Mouse (Mus musculus) liver, embryonic 16.5 days (tissue): ENCODE measurements around the gene Dnase2a. TPM values are rescaled to one million over a fixed set of nuclear protein-coding genes. Genes with fewer than 3 reads are reported as not detected.

Experiments used
- ATAC-seq: fragments of 200-750 bp; cut with Nextera tagmentation; 2 replicates; pipeline ENCODE4 v1.8.0; 2017; ENCODE audit warnings: low read depth, mild to moderate bottlenecking, moderate number of reproducible peaks, moderate library complexity
- H3K27ac ChIP-seq: fragments of 300-500 bp; sonication (generic); 2 replicates; pipeline ENCODE4 v1.5.1; 2014; ENCODE audit warnings: mild to moderate bottlenecking, low read length
- H3K27me3 ChIP-seq: fragments of 300-500 bp; sonication (generic); 2 replicates; pipeline ENCODE4 v1.6.1; 2014; ENCODE audit warnings: low read depth, low read length, mixed read lengths; ENCODE audit not compliant: control insufficient read depth, insufficient read depth
- H3K36me3 ChIP-seq: fragments of 300-500 bp; sonication (generic); 2 replicates; pipeline ENCODE4 v1.6.1; 2014; ENCODE audit warnings: mild to moderate bottlenecking; ENCODE audit not compliant: control insufficient read depth, insufficient read depth
- H3K4me1 ChIP-seq: fragments of 300-500 bp; sonication (generic); 2 replicates; pipeline ENCODE4 v1.6.1; 2014; ENCODE audit warnings: low read depth, low read length, mixed read lengths; ENCODE audit not compliant: control insufficient read depth
- H3K4me2 ChIP-seq: fragments of 300-500 bp; sonication (generic); 2 replicates; pipeline ENCODE4 v1.6.1; 2014; ENCODE audit warnings: low read depth, low read length, mixed read lengths
- H3K4me3 ChIP-seq: fragments of 300-500 bp; sonication (generic); 2 replicates; pipeline ENCODE4 v1.5.1; 2014; ENCODE audit warnings: low read depth, mild to moderate bottlenecking, low read length
- H3K9ac ChIP-seq: fragments of 300-500 bp; sonication (generic); 2 replicates; pipeline ENCODE4 v1.6.1; 2014; ENCODE audit warnings: low read depth, low read length
- H3K9me3 ChIP-seq: fragments of 300-500 bp; sonication (generic); replicated peaks from 2 replicates; pipeline ENCODE4 v1.6.1; 2016; ENCODE audit warnings: low read length; ENCODE audit not compliant: control insufficient read depth
- WGBS: fragments of 180-500 bp; shearing (Covaris S2); extraction: QIAGEN DNeasy Blood & Tissue Kit; methylation state at CpG from one replicate; pipeline ENCODE4 v1.1.7; 2014; ENCODE audit not compliant: insufficient replicate concordance; 5-methylcytosine and 5-hydroxymethylcytosine counted together
- polyA plus RNA-seq: library from polyadenylated mRNA; unstranded; fragments of >200 nt; fragmentation: Nextera tagmentation; extraction: Ambion mirVana; gene quantifications from 2 replicates; pipeline ENCODE4 v1.2.1, GENCODE M21; 2015

The Dnase2a gene
- polyA plus RNA-seq, 1 experiment from 2014 or later = 12.5 TPM

DNA sequence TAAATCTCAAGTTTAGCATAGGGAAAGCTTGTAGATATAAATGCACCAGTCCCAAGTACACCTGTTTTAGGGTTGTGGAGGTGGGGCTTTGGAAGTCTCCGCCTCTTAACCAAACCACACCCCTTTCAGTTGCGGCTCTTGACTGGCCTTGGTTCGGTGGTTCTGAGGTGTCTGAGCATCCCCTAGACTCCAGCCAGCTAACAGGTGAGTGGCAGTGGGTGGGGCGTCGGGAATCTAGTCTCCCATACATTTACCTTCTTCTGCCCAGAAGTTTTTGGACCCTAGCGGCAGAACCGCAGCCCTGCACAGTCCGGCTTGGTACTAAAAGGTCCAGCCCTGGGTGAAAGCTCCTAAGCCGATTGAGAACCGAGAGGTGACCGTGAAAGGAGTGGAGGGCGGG is 41.4 kb downstream of the Dnase2a start:
- Histone ChIP-seq H3K27me3 (peaks cover 70% of the 10 kb centered on the region), H3K4me1 (peaks cover 11% of the 10 kb centered on the region), H3K4me3 (no peak overlapping the region), H3K27ac (no peak overlapping the region), H3K4me2 (no peak overlapping the region), H3K36me3 (no peaks in the 10 kb centered on the region), H3K9me3 (no peaks in the 10 kb centered on the region), H3K9ac (no peak overlapping the region)
- no peak for ATAC-seq
- 18% methylated on average over 12 of the region's 12 CpGs for WGBS

GRCm38 (mm10) chr8:84952612-84953255 is 44.4 kb downstream of the Dnase2a start:
- Histone ChIP-seq H3K4me1 (peaks cover 4% of the 10 kb centered on the region; the same call in 1 of the 2 replicates), H3K36me3 (peaks cover 9% of the 10 kb centered on the region), H3K4me3 (no peak overlapping the region), H3K27me3 (peaks cover 42% of the 10 kb centered on the region), H3K27ac (no peak overlapping the region), H3K4me2 (no peak overlapping the region), H3K9ac (no peak overlapping the region), H3K9me3 (no peaks in the 10 kb centered on the region)
- 4% methylated on average over 18 of the region's 18 CpGs for WGBS
- ATAC-seq = peak; percentile 67; the same call in 1 of the 2 replicates

- Histone ChIP-seq H3K36me3 (peaks cover 31% of the 10 kb centered on the region), H3K4me3 (no peak overlapping the region), H3K27me3 (peaks cover 10% of the 10 kb centered on the region), H3K4me1 (peaks cover 4% of the 10 kb centered on the region; the same call in 1 of the 2 replicates), H3K9ac (no peak overlapping the region), H3K27ac (no peak overlapping the region), H3K9me3 (no peaks in the 10 kb centered on the region), H3K4me2 (no peak overlapping the region)
- WGBS = 58% methylated on average over 2 of the region's 2 CpGs
- no peak for ATAC-seq
Observed at GRCm38 (mm10) chr8:84956768-84957167, 48.4 kb downstream of the Dnase2a start.

GRCm38 (mm10) chr8:84959811-84960210 is 51.5 kb downstream of the Dnase2a start:
- H3K4me3 ChIP-seq = no peak overlapping the region
- no peak overlapping the region for H3K9ac ChIP-seq
- peaks cover 34% of the 10 kb centered on the region for H3K36me3 ChIP-seq
- WGBS = 87% methylated on average over 7 of the region's 7 CpGs
- H3K27ac ChIP-seq = no peak overlapping the region
- ATAC-seq = no peak
- H3K27me3 ChIP-seq = no peaks in the 10 kb centered on the region
- H3K9me3 ChIP-seq = no peaks in the 10 kb centered on the region
- H3K4me2 ChIP-seq = no peak overlapping the region
- H3K4me1 ChIP-seq = peaks cover 2% of the 10 kb centered on the region

GRCm38 (mm10) chr8:84963952-84964351 is 55.6 kb downstream of the Dnase2a start:
- no peaks in the 10 kb centered on the region for H3K9me3 ChIP-seq
- no peak overlapping the region for H3K9ac ChIP-seq
- no peak for ATAC-seq
- WGBS = 71% methylated on average over 4 of the region's 4 CpGs
- H3K36me3 ChIP-seq = peaks cover 20% of the 10 kb centered on the region
- H3K27ac ChIP-seq = no peak overlapping the region
- H3K4me3 ChIP-seq = peak overlapping the region; percentile 79; the same call in 1 of the 2 replicates
- H3K4me1 ChIP-seq = peaks cover 31% of the 10 kb centered on the region
- H3K27me3 ChIP-seq = no peaks in the 10 kb centered on the region
- peak overlapping the region; percentile 84 for H3K4me2 ChIP-seq

DNA sequence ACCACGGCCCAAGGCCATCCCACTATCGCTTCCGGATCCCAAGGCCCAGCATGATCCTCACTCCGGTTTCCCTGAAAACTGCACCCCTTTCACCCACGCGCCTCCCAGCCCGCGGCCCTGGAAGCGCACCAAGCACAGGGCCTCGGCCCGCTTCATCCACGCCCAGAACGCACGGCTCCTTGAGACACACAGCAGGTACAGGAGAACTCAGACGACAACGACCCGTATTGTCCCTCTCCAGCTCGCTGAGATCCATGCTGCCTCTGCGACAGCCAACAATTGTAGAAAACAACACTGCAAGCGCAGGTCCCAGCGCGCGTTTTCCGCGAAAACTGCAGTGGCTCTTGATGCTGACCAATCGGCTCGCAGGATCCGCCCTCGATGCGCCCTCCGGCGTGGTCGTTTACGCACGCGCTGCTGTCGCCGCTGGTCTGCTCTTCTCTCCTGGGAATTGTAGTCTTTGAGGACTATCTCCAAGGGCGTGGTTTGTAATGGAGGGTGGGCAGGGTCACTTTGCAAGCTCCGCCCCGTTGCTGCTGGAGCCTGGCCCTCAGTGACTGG is 57.5 kb downstream of the Dnase2a start:
- peak overlapping the region; percentile 79 for H3K4me3 ChIP-seq
- peaks cover 36% of the 10 kb centered on the region for H3K4me1 ChIP-seq
- H3K27me3 ChIP-seq = no peaks in the 10 kb centered on the region
- WGBS = under 1% methylated on average over 41 of the region's 41 CpGs
- ATAC-seq = peak; percentile 81
- peak overlapping the region; percentile 78 for H3K9ac ChIP-seq
- H3K36me3 ChIP-seq = peaks cover 14% of the 10 kb centered on the region
- peak overlapping the region; percentile 84 for H3K4me2 ChIP-seq
- peak overlapping the region; percentile 97 for H3K27ac ChIP-seq
- no peaks in the 10 kb centered on the region for H3K9me3 ChIP-seq

- peak overlapping the region; percentile 46 for H3K4me2 ChIP-seq
- WGBS = 14% methylated on average over 3 of the region's 3 CpGs
- H3K4me1 ChIP-seq = peaks cover 37% of the 10 kb centered on the region
- peaks cover 16% of the 10 kb centered on the region for H3K36me3 ChIP-seq
- H3K27ac ChIP-seq = peak overlapping the region; percentile 97
- no peaks in the 10 kb centered on the region for H3K27me3 ChIP-seq
- H3K4me3 ChIP-seq = peak overlapping the region; percentile 79
- no peak for ATAC-seq
- peak overlapping the region; percentile 41 for H3K9ac ChIP-seq
- H3K9me3 ChIP-seq = no peaks in the 10 kb centered on the region
Observed at GRCm38 (mm10) chr8:84966603-84967002, 58.2 kb downstream of the Dnase2a start.

DNA sequence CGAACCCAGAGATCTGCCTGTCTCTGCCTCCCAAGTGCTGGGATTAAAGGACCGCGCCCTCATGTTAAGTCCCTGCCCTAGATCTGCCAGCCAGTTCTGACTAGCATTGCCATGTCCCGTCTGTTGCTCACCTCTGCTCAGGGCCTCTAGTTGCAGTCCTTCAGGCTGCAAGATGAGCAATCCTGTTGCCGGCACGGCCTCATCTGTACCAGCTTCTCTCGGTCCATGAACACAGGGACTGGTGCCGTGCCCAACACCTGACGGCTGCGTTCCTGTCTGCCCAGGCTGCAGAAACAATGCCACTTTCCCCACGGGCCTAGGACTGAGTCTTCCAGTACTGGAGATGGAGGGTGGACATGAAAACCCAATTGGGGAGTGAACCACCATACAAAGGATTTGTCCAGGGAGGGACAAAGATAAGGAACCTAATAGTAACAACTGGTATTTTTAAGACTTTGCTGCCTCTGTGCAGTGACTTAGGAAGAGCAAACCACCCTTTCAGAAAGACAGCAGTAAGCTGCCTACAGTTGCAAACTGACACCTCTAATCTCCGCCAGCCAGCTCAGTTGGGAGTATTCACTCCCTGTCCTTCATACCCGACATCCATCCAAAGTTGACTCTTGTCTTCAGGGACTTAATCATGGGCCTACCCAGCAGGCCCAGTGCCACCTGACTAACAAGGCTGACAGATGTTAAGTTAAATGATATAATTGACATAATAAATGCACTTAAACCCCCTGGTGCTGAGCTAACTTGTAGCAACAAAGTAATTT is 59.4 kb downstream of the Dnase2a start:
- Histone ChIP-seq H3K27ac (peak overlapping the region; percentile 97), H3K9ac (no peak overlapping the region; the same call in 1 of the 2 replicates), H3K4me3 (no peak overlapping the region)

DNA sequence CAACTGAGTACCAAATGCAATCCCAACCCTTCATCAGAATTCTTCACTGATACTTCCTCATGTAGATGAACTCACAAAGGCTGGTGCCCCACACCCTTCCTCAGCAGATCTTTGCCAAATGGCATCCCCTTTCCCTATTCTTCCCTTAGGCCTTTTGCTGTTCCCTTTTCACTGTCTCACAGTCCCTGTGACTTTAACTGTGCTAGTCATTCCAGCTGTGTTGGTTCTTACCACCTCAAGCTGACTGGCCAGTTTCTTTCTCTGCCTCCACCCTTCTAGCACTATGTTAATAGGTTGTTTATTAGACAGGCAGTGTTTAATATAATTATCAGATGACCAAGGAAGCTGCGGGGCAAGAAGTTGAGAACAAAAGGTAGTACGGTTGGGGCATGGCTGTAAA is 60.3 kb downstream of the Dnase2a start:
- Histone ChIP-seq H3K27ac (peak overlapping the region; percentile 97), H3K4me3 (peak overlapping the region; percentile 75), H3K36me3 (peaks cover 33% of the 10 kb centered on the region), H3K27me3 (no peaks in the 10 kb centered on the region), H3K4me1 (peaks cover 56% of the 10 kb centered on the region), H3K4me2 (peak overlapping the region; percentile 88), H3K9ac (peak overlapping the region; percentile 84), H3K9me3 (no peaks in the 10 kb centered on the region)
- 6% methylated on average over 2 of the region's 2 CpGs for WGBS
- ATAC-seq = no peak

More for the DNA sequence above, 59.4 kb downstream of the Dnase2a start:
- 82% methylated on average over 13 of the region's 13 CpGs for WGBS
- H3K27me3 ChIP-seq = no peaks in the 10 kb centered on the region
- H3K36me3 ChIP-seq = peaks cover 27% of the 10 kb centered on the region
- H3K4me1 ChIP-seq = peaks cover 47% of the 10 kb centered on the region
- H3K9me3 ChIP-seq = no peaks in the 10 kb centered on the region
- ATAC-seq = no peak
- H3K4me2 ChIP-seq = peak overlapping the region; percentile 88
